Mouse (Mus musculus): ENCODE data around the gene Smok2b.
"Not testable (repeated sequence)": the region's sequence is repeated elsewhere in the genome, so short reads cannot be mapped to it uniquely, and the experiment has no call there.

The Smok2b gene

GRCm38 (mm10) chr17:13229957-13230356 lies at the start of gene Smok2b:
Gene Smok2b, plus strand, starts transcription at chr17:13230257.
- not testable (repeated sequence) for DNase-seq (ENCODE audit: low spot score in 2 of 2)

GRCm38 (mm10) chr17:13180491-13180890 lies 49.6 kb upstream of the Smok2b start:
- DNase-seq (ENCODE audit: low spot score in 2 of 2), result not testable (repeated sequence)

- not testable (repeated sequence) for DNase-seq (ENCODE audit: low spot score in 2 of 2)
These were observed 47.3 kb upstream of the Smok2b start for GRCm38 (mm10) chr17:13182712-13183111.

GRCm38 (mm10) chr17:13184514-13184913 lies 45.5 kb upstream of the Smok2b start:
- DNase-seq (ENCODE audit: low spot score in 2 of 2), result not testable (repeated sequence)

- DNase-seq (ENCODE audit: low spot score in 2 of 2), result not testable (repeated sequence)
These were observed 43.5 kb upstream of the Smok2b start for GRCm38 (mm10) chr17:13186541-13186940.

- not testable (repeated sequence) for DNase-seq (ENCODE audit: low spot score in 2 of 2)
These were observed 42.4 kb upstream of the Smok2b start for GRCm38 (mm10) chr17:13187621-13188020.

- not testable (repeated sequence) for DNase-seq (ENCODE audit: low spot score in 2 of 2)
These were observed 41.2 kb upstream of the Smok2b start for GRCm38 (mm10) chr17:13188846-13189245.

- not testable (repeated sequence) for DNase-seq (ENCODE audit: low spot score in 2 of 2)
These were observed 39.0 kb upstream of the Smok2b start for GRCm38 (mm10) chr17:13190836-13191583.

- DNase-seq (ENCODE audit: low spot score in 2 of 2), result not testable (repeated sequence)
These were observed 33.6 kb upstream of the Smok2b start for GRCm38 (mm10) chr17:13196486-13196885.

- not testable (repeated sequence) for DNase-seq (ENCODE audit: low spot score in 2 of 2)
These were observed 31.2 kb upstream of the Smok2b start for GRCm38 (mm10) chr17:13198812-13199211.

- DNase-seq (ENCODE audit: low spot score in 2 of 2), result not testable (repeated sequence)
These were observed 30.1 kb upstream of the Smok2b start for GRCm38 (mm10) chr17:13199880-13200409.

GRCm38 (mm10) chr17:13201551-13201950 lies 28.5 kb upstream of the Smok2b start:
- not testable (repeated sequence) for DNase-seq (ENCODE audit: low spot score in 2 of 2)

GRCm38 (mm10) chr17:13202453-13203107 lies 27.5 kb upstream of the Smok2b start:
- not testable (repeated sequence) for DNase-seq (ENCODE audit: low spot score in 2 of 2)

- not testable (repeated sequence) for DNase-seq (ENCODE audit: low spot score in 2 of 2)
These were observed 24.8 kb upstream of the Smok2b start for GRCm38 (mm10) chr17:13205247-13205646.

GRCm38 (mm10) chr17:13206491-13206890 lies 23.6 kb upstream of the Smok2b start:
- no peak for DNase-seq (ENCODE audit: low spot score in 2 of 2)

- not testable (repeated sequence) for DNase-seq (ENCODE audit: low spot score in 2 of 2)
These were observed 21.6 kb upstream of the Smok2b start for GRCm38 (mm10) chr17:13208460-13208859.

GRCm38 (mm10) chr17:13212136-13212850 lies 17.8 kb upstream of the Smok2b start:
- DNase-seq (ENCODE audit: low spot score in 2 of 2), result no peak

- DNase-seq (ENCODE audit: low spot score in 2 of 2), result no peak
These were observed 15.9 kb upstream of the Smok2b start for GRCm38 (mm10) chr17:13214169-13214568.

- no peak for DNase-seq (ENCODE audit: low spot score in 2 of 2)
These were observed 14.5 kb upstream of the Smok2b start for GRCm38 (mm10) chr17:13215595-13215994.

- no peak for DNase-seq (ENCODE audit: low spot score in 2 of 2)
These were observed 9.2 kb upstream of the Smok2b start, which contains the start of gene Smok2a for GRCm38 (mm10) chr17:13220888-13221287. Gene Smok2a, plus strand, starts transcription at chr17:13221188.

- not testable (repeated sequence) for DNase-seq (ENCODE audit: low spot score in 2 of 2)
These were observed 8.1 kb upstream of the Smok2b start for GRCm38 (mm10) chr17:13221921-13222320.

GRCm38 (mm10) chr17:13239461-13239860 lies 9.4 kb downstream of the Smok2b start:
- not testable (repeated sequence) for DNase-seq (ENCODE audit: low spot score in 2 of 2)

Measured in spleen, postnatal 36 days (tissue).